Mouse (Mus musculus): ENCODE data around the gene Actn2. TPM values are rescaled to one million over a fixed set of nuclear protein-coding genes. Genes with fewer than 3 reads are reported as not detected.
A peak's percentile ranks its signal among the peaks of the same experiment; 100 is the strongest.

The Actn2 gene
- polyA plus RNA-seq, 1 experiment, result not detected

- H3K27me3 ChIP-seq (ENCODE audit: control insufficient read depth), result no peaks in the 10 kb centered on the region
- no peaks in the 10 kb centered on the region for H3K9me3 ChIP-seq (ENCODE audit: control insufficient read depth, low read length)
- no peaks in the 10 kb centered on the region for H3K4me1 ChIP-seq (ENCODE audit: control insufficient read depth)
- H3K4me3 ChIP-seq (replicated peaks), result no peak overlapping the region
- H3K36me3 ChIP-seq (ENCODE audit: control insufficient read depth), result no peaks in the 10 kb centered on the region
- TF ChIP-seq TAL1 (IDR thresholded peaks at IDR 0.05; ENCODE audit: low read length) (no peak), GATA1 (IDR thresholded peaks at IDR 0.05; ENCODE audit: low read length) (no peak)
These were observed 65.8 kb downstream of the Actn2 start for GRCm38 (mm10) chr13:12274721-12275120.

- Histone ChIP-seq H3K4me3 (replicated peaks) (no peak overlapping the region), H3K27me3 (ENCODE audit: control insufficient read depth) (no peaks in the 10 kb centered on the region), H3K9me3 (ENCODE audit: control insufficient read depth, low read length) (no peaks in the 10 kb centered on the region), H3K36me3 (ENCODE audit: control insufficient read depth) (no peaks in the 10 kb centered on the region), H3K4me1 (ENCODE audit: control insufficient read depth) (no peaks in the 10 kb centered on the region)
- no peak for TF ChIP-seq TAL1 (IDR thresholded peaks at IDR 0.05; ENCODE audit: low read length)
- TF ChIP-seq GATA1 (IDR thresholded peaks at IDR 0.05; ENCODE audit: low read length), result no peak
These were observed 66.3 kb downstream of the Actn2 start for GRCm38 (mm10) chr13:12274220-12274619.

GRCm38 (mm10) chr13:12272953-12273352 lies 67.6 kb downstream of the Actn2 start:
- Histone ChIP-seq H3K27me3 (ENCODE audit: control insufficient read depth) (no peaks in the 10 kb centered on the region), H3K9me3 (ENCODE audit: control insufficient read depth, low read length) (no peaks in the 10 kb centered on the region), H3K4me1 (ENCODE audit: control insufficient read depth) (no peaks in the 10 kb centered on the region), H3K36me3 (ENCODE audit: control insufficient read depth) (no peaks in the 10 kb centered on the region), H3K4me3 (replicated peaks) (no peak overlapping the region)
- TF ChIP-seq TAL1 (IDR thresholded peaks at IDR 0.05; ENCODE audit: low read length), result no peak
- no peak for TF ChIP-seq GATA1 (IDR thresholded peaks at IDR 0.05; ENCODE audit: low read length)

- Histone ChIP-seq H3K36me3 (ENCODE audit: control insufficient read depth) (no peaks in the 10 kb centered on the region), H3K4me3 (replicated peaks) (no peak overlapping the region), H3K9me3 (ENCODE audit: control insufficient read depth, low read length) (no peaks in the 10 kb centered on the region), H3K27me3 (ENCODE audit: control insufficient read depth) (no peaks in the 10 kb centered on the region), H3K4me1 (ENCODE audit: control insufficient read depth) (no peaks in the 10 kb centered on the region)
- TF ChIP-seq GATA1 (IDR thresholded peaks at IDR 0.05; ENCODE audit: low read length), result no peak
- no peak for TF ChIP-seq TAL1 (IDR thresholded peaks at IDR 0.05; ENCODE audit: low read length)
These were observed 72.6 kb downstream of the Actn2 start for GRCm38 (mm10) chr13:12267971-12268370.

- no peaks in the 10 kb centered on the region for H3K36me3 ChIP-seq (ENCODE audit: control insufficient read depth)
- no peaks in the 10 kb centered on the region for H3K4me1 ChIP-seq (ENCODE audit: control insufficient read depth)
- no peaks in the 10 kb centered on the region for H3K9me3 ChIP-seq (ENCODE audit: control insufficient read depth, low read length)
- no peak for TF ChIP-seq GATA1 (IDR thresholded peaks at IDR 0.05; ENCODE audit: low read length)
- H3K27me3 ChIP-seq (ENCODE audit: control insufficient read depth), result no peaks in the 10 kb centered on the region
- H3K4me3 ChIP-seq (replicated peaks), result no peak overlapping the region
These were observed 73.5 kb downstream of the Actn2 start for GRCm38 (mm10) chr13:12267097-12267496.

- Histone ChIP-seq H3K4me1 (ENCODE audit: control insufficient read depth) (peaks cover 3% of the 10 kb centered on the region), H3K4me3 (replicated peaks) (no peak overlapping the region), H3K9me3 (ENCODE audit: control insufficient read depth, low read length) (peaks cover 11% of the 10 kb centered on the region), H3K36me3 (ENCODE audit: control insufficient read depth) (no peaks in the 10 kb centered on the region), H3K27me3 (ENCODE audit: control insufficient read depth) (no peaks in the 10 kb centered on the region)
- TF ChIP-seq TAL1 (IDR thresholded peaks at IDR 0.05; ENCODE audit: low read length), result no peak
- TF ChIP-seq GATA1 (IDR thresholded peaks at IDR 0.05; ENCODE audit: low read length), result no peak
These were observed 76.6 kb downstream of the Actn2 start for GRCm38 (mm10) chr13:12263996-12264395.

- TF ChIP-seq GATA1 (IDR thresholded peaks at IDR 0.05; ENCODE audit: low read length) (no peak), TAL1 (IDR thresholded peaks at IDR 0.05; ENCODE audit: low read length) (no peak)
- no peak overlapping the region for H3K4me3 ChIP-seq (replicated peaks)
- H3K4me1 ChIP-seq (ENCODE audit: control insufficient read depth), result peaks cover 15% of the 10 kb centered on the region
- no peaks in the 10 kb centered on the region for H3K27me3 ChIP-seq (ENCODE audit: control insufficient read depth)
- H3K9me3 ChIP-seq (ENCODE audit: control insufficient read depth, low read length), result peaks cover 11% of the 10 kb centered on the region
- H3K36me3 ChIP-seq (ENCODE audit: control insufficient read depth), result no peaks in the 10 kb centered on the region
These were observed 79.1 kb downstream of the Actn2 start for GRCm38 (mm10) chr13:12261505-12261904.

- Histone ChIP-seq H3K36me3 (ENCODE audit: control insufficient read depth) (peaks cover 20% of the 10 kb centered on the region), H3K4me1 (ENCODE audit: control insufficient read depth) (peaks cover 28% of the 10 kb centered on the region), H3K9me3 (ENCODE audit: control insufficient read depth, low read length) (peaks cover 11% of the 10 kb centered on the region), H3K4me3 (replicated peaks) (peak within 1 kb of the TSS; percentile 91), H3K27me3 (ENCODE audit: control insufficient read depth) (no peaks in the 10 kb centered on the region)
- TF ChIP-seq TAL1 (IDR thresholded peaks at IDR 0.05; ENCODE audit: low read length) (no peak), GATA1 (IDR thresholded peaks at IDR 0.05; ENCODE audit: low read length) (no peak)
These were observed 82.9 kb downstream of the Actn2 start, which contains the start of gene Mtr for GRCm38 (mm10) chr13:12257391-12258380. TSS of gene Mtr (minus strand) at chr13:12258113.

- Histone ChIP-seq H3K4me1 (ENCODE audit: control insufficient read depth) (peaks cover 28% of the 10 kb centered on the region), H3K36me3 (ENCODE audit: control insufficient read depth) (peaks cover 23% of the 10 kb centered on the region), H3K27me3 (ENCODE audit: control insufficient read depth) (no peaks in the 10 kb centered on the region), H3K4me3 (replicated peaks) (peak overlapping the region; percentile 91), H3K9me3 (ENCODE audit: control insufficient read depth, low read length) (peaks cover 11% of the 10 kb centered on the region)
- TF ChIP-seq GATA1 (IDR thresholded peaks at IDR 0.05; ENCODE audit: low read length), result no peak
- no peak for TF ChIP-seq TAL1 (IDR thresholded peaks at IDR 0.05; ENCODE audit: low read length)
These were observed 83.6 kb downstream of the Actn2 start for GRCm38 (mm10) chr13:12256871-12257390.

Data from erythroblast, embryonic 14.5 days (primary cell).